Mouse (Mus musculus) heart, postnatal 0 days (tissue): ENCODE data around the gene Slc3a1.

Source experiments
- CTCF ChIP-seq: IDR thresholded peaks from 2 replicates; pipeline ENCODE4 v1.5.1; 2016; ENCODE audit warnings: antibody characterized with exemption, control low read depth, low read depth
- EP300 ChIP-seq: IDR thresholded peaks from 2 replicates; pipeline ENCODE4 v1.6.1; 2016; ENCODE audit warnings: antibody characterized with exemption, low read depth

DNA sequence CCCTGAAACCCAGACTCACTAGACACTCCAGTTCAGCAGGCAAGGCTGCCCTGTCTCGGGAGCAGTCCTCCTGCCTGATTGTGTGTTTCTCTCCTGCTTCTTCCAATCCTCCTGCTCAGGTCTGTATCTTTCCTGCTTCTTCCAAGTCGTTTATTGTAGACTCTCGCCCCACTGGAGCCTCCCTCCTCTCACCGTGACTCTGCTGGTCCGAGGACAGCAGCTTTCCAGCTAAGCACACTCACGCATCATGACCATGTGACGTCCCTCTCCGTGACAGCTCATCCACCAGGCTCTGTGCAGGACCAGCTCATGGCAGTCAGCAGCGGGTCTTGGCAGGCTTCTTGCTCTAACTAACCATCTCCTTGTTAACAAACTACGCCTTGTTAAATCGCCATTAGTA, 5.9 kb downstream of the Slc3a1 start:
- no peak for TF ChIP-seq CTCF
- TF ChIP-seq EP300 = no peak
